Mouse (Mus musculus) spleen, postnatal 4 days (tissue): ENCODE measurements around the gene Efcab3.
A peak's percentile ranks its signal among the peaks of the same experiment; 100 is the strongest.

Source experiments
- DNase-seq, 2 experiments: peaks; one replicate each; pipeline ENCODE4 v3.0.0; 2022; ENCODE audit warnings: low spot score in 2 of 2

Gene Efcab3

DNA sequence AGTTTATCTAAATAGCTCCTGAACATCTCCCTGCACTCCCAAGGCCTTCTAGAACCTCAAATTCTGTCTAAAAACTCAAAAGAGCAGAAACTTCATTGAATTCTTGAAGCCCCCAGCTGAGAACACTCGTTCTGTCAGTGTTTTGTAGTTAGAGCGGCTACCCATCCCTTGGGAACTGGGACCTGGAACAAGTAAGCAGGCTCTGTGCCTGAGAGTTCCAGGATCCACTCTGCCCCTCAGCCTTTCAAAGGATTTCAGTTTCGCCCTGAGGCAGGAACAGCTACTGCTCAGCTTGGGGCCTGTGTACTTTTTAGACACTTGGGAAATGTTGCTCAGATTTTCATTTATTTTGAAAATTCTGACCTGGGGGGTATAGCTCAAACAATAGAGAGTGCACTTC is 83.2 kb downstream of the Efcab3 start, which contains the start of gene Gm10842:
Gm10842 (plus strand) TSS at position 301 of the 400 bp plus-strand sequence.
- DNase-seq, result no peak

DNA sequence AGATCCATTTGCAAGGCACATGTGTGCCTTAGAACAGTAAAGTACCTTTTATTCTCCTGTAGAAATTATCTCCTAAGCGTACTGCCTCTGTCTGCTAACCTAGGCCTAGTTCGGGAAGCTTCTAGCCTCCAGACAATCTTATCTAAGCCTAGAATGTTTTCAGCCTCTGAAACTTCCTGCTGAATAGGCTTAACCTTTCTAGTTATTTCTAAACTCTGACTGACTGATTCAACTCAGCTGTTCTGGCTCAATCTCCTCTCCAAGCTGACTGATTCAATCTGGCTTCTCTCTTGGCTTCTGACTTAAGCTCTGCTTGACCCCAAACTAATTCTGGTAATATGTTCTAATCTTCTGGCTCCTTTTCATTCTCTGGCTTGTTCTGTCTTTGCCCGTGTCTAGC is 86.0 kb downstream of the Efcab3 start:
- no peak for DNase-seq

DNA sequence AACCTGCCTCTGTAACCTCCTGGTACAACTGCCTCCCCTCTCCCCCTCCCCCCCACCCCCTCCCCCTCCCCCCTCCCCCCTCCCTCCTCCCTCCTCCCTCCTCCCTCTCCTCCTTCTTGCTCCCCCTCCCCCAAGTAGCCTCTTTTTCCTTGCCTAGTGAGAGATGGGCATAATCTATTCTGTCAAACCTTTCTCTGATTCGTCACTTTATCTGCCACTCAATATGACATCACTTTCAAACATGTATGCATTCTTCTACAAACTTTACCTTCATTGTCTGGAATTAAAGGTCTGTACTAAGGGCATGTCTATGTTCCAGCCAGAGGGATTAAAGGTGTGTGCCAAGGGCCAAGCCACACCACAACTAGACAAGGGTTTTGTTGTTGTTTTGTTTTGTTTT is 86.4 kb downstream of the Efcab3 start:
- no peak for DNase-seq

DNA sequence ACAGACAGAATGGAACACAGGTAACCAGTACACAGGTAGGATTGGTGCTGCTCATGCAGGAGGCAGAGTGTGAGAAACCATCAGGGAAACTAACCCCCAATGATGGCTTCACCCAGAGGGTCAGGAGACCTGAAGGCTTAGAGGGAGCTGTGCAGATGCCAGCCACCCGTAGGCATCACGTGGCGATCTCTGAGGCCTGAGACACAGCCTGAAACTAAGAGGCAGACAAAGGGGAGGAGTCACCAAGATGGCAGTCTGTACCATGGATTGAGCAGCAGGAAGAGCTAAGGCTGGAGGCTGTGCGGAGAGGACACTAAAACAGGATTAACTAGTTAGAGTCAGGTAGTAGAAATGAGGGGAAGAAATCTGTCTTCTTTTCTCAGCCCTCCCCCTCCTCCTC is 87.3 kb downstream of the Efcab3 start:
- no peak for DNase-seq

DNA sequence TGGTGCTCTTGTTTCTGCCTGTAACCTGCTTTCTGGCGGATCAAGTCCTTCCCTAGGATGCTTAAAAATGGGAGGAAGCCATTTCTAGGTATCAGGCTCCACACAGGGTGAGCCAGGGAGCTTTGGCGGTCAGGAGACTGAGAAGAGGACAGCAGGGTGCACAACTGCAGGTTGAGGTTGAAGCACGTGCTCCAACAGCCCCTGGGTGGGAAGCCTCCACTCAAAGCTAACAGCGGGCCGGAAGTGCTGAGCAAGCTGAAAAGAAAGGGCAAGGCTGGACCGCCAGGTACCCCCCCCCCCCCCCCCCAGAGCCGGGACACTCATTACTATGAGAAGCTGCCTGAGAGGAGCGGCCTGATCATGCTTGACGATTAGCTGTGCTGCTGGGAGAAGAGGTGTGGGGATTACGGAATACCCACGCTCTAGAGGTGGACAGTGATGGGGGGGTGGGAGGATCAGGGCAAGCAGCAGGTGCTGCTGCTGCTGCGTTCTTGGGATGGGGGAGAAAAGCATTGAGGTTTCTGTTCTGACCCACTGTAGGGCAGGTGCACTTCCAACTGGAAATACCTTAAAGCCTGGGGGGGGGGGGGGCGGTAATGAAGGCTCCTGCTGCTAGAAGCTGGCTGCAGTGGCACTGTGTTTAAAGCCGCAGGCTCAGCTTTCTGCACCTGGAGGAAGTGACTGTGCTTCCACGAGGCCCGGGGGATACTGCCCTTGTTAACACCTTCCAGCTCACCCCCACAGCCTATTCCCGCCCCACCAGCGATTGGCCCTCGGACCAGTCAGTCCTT is 88.0 kb downstream of the Efcab3 start:
- peak in 1 of 2 experiments; percentile 27 for DNase-seq

DNA sequence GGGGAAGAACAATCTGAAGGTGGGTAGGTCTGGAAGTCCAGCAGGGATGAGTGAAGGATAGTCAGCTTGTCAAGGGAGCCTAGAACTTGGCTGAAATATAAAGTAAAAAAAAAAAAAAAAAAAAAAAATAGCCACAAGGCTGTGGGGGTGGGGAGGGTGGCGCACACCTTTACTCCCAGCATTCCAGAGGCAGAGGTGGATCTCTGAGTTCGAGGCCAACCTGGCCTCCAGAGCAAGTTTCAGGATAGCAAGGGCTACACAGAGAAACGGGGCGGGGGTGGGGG is 88.6 kb downstream of the Efcab3 start:
- no peak for DNase-seq

DNA sequence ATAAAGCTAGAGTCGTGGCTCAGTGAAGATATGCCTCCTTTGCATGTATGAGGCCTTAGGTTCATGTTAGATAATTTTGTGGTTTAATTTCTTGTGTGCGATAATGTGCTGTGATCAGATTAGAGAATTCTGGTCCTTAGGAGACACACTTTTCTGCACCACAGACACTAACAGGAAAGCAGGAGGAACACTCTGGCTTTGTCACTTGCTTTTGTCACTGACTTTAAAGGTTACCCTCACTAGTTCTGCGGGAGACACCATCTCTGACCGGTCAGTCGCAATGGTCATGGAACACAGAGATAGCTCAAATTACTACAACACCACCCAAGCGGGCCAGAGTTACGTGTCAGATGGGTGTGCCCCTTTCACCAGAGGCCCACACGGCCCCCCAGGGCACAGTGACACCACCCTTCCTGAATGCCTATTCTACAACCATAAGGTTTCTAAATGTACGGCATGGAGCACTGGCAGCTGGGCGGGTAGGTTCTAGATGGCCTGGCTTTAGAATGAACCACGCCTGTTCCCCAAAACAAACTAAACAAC is 89.0 kb downstream of the Efcab3 start:
- DNase-seq, result peak in 1 of 2 experiments; percentile 45

DNA sequence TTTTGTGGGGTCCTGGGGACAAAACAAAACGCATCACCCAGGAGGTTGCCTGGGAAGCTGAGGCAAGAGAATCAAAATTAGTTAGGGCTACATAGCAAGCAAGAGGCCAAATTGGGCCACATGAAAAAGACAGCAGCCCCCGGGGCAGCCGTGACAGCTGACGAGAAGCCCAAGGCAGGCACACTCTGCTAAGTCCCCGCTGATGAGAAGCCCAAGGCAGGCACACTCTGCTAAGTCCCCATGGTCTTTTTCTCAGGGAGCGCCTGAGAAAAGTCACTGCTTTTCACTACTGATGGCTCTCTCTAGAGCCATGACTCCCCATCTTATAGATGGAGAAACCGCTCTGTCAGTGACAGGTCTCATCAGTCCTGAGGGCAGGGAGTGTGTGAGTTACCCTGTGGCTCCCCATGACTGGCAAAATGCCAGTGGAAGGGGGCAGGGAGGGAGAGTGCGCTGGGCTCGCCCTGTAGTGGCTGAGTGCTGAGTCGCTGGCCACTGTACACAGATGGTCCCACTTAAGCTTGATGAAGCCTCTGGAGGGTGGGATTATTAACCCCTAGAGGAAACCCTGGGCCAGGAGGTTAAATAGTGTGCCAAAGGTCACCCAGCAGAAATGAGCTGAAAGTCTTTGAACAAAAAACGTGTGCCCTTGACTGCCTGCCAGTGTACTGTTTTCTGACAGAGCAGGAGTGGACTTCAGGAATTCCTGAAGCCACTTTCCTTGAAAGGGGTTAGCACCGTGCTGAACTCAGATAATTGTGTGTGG is 89.9 kb downstream of the Efcab3 start:
- peak; percentile 79 to 86 for DNase-seq

DNA sequence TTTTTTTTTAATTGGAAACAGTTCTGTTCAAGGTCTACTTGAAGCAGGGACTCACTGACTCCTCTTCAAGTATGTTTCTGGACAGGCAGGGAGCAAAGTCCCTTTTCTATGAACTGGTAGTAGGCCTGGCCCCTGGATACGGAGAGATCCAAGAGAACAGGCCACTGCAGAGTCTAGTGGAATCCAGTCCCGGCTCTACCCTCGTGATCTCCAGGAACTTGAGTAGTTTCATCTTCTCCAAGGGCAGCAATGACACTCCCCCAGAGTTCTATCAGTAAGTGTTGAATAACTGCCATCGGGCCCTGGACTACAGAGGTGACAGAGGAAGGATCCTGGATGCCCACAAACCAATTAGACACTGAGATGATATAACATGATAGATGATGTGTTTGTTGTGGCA is 92.5 kb downstream of the Efcab3 start:
- no peak for DNase-seq

DNA sequence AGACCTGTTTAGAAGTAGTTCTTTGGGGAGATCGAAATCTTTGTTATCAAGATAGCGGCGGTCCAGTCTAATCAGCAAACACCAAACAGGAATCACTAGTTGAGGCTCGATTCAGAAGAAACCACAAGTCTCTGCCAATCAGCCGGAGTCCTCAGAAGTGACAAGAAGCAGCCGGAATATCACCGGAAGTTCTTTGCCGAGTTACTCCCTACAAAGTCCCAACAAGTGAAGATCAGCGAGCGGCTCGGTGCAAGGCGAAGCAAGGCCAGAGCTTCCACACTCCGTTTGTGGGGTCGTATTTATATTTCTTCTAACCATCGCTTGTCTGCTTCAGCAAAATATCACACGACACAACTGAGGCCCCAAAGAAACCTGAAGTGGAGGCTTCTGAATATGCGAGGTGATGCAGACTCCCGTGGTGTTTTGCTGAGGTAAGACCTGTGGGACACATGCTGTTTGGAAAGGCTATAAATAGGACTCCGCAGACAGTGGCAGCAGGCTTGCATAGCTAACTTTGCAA is 93.4 kb downstream of the Efcab3 start:
- no peak for DNase-seq

DNA sequence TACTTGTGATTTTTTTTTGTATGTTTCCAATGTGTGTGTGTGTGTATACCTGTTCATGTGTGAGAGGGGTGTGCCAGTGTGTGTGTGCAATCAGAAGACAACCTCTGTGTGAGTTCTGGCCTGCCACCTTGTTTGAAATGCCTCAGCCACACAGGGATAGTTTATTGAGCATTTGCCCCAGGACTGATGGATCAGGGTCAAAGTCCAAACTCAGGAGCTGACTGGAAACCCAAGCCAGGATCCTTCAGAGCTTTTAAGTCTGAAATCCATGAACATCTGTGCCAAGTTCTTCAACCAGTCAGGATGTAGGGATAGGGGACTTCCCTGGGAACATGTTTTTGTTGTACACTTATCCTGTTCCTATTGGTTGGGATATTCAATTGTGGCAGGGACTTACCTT is 94.7 kb downstream of the Efcab3 start:
- no peak for DNase-seq

DNA sequence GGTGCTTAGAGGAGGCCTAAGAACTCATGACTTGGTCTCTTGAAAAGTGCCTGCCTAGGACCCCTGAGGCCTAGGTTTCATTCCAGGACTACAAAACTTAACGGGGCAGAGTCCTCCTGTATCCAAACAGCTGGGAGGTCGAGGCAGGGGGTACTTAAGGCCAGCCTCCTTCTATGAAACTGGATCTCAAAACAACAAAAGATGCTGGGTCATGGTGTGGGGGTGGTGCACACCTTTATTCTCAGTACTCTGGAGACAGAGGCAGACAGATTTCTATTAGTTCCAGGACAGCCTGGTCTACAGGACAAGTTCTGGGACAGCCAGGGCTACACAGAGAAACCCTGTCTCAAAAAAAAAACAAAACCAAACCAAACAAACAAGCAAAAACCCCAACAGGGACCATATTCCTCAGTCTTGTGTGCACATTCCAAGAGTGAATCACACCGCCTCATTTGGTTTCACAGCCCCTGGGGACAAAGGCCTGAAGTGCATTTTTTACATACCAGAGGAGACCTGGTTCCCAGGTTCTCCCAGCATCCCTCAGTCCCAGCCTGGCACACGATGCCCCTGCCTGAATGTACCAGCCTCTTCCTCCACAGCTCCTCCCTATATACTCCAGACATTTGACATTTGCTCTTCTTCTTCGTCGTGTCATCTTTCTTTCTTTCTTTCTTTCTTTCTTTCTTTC is 96.4 kb downstream of the Efcab3 start:
- no peak for DNase-seq

DNA sequence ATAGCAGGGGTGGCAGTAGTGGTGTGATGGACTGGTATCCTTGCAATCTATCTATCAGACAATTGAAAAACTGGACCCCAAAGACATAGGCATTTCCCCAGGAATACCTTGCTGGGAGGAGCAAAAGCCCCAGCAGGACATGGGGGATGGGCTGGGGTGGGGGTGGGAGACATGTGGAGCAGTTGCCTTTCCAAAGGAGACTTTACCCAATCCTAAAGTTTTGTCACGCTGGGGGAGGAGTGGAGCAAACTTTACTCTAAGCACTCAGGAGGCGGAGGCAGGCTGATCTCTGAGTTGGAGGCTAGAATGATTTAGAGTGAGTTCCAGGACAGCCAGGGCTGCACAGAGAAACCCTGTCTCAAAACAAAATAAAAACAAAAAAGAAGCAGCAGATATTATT is 98.0 kb downstream of the Efcab3 start:
- DNase-seq, result no peak

DNA sequence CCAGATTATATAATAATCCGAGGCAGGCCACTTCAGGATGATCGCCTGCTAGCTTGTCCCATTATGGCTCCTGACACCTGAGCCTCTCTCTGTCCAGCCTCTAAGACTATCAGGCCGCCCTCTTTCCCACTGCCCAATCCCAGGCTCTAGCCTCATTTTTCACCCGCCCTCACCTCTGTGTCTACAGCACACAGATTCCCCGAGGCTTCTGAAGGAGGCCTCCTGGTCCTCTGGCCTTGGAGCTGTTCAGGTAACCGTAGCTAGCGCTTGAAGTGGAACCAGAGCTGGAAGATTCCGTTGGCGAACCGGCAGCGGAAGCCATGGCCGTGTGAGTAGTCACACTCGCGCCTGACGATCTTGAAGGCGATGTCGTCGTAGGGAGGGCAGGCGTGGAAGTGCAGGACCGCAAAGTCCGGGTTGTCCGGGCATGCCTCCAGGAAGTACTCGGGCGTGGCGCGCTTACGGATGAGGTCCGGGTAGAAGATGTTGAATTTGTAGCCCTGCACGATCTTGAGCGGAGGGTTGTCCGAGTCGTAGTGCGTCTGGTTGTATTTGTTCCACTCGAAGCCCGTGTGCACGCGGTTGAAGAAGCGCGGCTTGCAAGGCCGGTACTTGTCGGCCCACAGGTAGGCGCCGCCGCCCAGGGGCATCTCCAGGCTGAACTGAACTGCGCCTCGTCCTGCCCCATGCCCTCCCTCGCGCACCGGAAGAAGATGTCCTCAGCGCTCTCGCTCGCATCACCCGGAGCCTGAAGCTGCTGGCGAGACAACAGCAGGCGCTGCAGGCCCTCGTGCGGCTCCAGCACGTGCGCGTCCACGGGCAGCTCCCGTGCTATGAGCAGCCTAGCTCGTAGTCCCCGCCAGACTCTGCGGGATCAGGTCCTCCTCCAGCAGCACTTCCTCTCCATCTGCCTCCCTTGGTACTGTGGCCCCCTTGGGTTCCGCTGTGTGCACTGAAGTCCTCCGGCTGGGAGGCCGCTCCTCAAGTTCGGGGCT is 101.4 kb downstream of the Efcab3 start:
- DNase-seq, result no peak

DNA sequence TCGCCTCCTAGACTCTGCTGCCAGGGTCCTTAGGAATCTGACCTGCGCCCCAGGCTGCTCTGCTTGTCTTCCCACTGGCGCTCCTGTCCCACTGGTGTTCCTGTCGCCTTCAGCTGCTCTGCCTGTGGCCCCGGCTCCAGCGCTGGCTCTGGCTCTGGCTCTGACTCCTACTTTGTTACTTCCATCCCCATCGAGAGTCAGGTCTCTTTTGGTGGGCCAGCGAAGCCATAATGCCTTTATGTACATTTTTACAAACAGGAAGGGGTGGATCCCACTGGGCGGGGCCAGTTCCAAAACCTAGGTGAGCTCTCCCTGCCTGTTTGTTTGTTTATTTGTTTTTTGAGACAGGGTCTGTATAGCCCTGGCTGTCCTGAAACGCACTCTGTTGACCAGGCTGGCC is 103.4 kb downstream of the Efcab3 start:
- no peak for DNase-seq
